Mouse (Mus musculus): Measurements from ENCODE around the gene Fmnl3.

Gene Fmnl3

GRCm38 (mm10) chr15:99370259-99370691 lies at the start of gene Fmnl3:
Gene Fmnl3, minus strand, starts transcription at chr15:99370482.
- DNase-seq (ENCODE audit: low spot score), result peak; percentile 96

- DNase-seq (ENCODE audit: low spot score), result no peak
Observed at GRCm38 (mm10) chr15:99417692-99418271, 47.5 kb upstream of the Fmnl3 start.

DNA sequence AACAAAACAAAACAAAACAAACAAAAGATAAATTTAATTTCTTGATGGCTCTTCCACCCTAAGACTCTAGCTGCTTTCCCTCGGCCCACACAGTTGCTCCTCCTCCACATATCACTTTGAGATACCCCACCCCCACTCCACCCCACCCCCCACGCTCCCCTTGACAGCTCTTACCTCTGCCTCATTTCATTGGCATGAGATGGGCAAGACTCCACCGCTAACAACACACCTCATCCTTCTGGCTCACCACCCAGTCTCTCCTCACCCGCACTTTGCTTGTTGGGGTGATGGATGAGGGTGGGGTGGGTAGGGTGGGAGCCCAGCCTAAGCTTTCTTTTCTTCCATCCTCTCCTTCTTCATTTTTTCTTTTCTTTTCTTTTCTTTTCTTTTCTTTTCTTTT lies 46.7 kb upstream of the Fmnl3 start:
- DNase-seq (ENCODE audit: low spot score), result no peak

DNA sequence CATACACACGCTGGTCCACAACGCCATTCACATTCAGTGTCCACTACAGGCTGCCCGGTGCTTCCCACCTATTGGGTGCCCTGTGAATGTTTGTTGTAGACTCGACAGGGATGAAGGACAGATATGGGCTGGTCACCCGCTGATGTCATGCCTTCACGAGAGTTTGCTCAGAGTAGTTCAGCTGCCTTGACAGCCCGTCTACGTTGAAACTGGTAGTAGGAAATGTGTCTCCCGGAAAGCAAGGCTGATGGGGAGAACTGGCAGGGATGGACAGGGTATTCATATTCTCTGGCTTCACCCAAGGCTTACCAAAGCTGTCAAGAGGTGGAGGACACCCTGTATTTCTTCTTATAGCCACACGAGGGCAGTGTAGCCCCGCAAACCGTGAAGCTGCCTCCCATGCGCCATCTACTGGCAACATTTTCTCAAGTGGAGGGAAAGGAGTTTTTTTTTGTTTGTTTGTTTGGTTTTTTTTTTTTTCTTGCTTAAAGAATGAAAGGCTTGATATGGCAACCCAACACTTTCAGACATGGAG lies 46.1 kb upstream of the Fmnl3 start:
- DNase-seq (ENCODE audit: low spot score), result peak; percentile 96

DNA sequence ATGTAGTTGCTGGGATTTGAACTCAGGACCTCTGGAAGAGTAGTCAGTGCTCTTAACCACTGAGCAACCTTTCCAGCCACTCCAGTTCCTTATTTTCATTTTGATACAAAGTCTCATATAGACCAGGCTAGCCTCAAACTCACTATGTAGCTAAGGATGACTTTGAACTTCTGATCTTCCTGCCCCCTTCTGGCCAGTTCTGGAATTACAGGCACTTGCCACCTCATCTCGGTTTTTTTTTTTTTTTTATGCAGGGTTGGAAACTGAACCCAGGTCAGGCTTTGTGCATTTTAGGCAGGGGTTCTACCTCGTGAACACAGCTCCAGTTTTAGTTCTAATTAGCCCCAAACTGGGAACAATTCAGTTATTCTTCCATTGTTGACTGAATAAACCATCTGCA lies 45.5 kb upstream of the Fmnl3 start:
- DNase-seq (ENCODE audit: low spot score), result peak; percentile 75

- DNase-seq (ENCODE audit: low spot score), result no peak
Observed at GRCm38 (mm10) chr15:99411747-99412146, 41.5 kb upstream of the Fmnl3 start.

GRCm38 (mm10) chr15:99408845-99409244 lies 38.6 kb upstream of the Fmnl3 start:
- DNase-seq (ENCODE audit: low spot score), result no peak

- DNase-seq (ENCODE audit: low spot score), result no peak
Observed at GRCm38 (mm10) chr15:99406986-99407570, 36.8 kb upstream of the Fmnl3 start.

DNA sequence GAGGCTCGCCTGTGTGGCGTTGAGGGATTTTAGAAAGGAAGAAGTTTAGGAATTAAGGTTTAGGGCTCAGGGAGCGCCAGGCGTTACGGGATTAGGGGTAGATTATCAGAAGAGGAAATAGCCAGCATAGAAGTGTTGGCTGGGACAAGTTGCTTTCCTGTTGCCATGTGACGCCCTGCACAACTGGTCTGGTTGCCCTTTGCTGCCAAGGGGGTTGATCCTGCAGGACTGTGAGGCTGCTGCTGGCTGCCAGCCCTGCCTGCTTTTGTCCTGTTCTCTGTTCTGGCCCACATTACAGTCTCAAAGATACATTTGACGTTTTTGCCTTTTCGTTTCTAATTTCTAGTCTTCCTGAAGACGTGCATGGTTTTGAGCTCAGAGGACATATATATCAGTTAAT lies 34.9 kb upstream of the Fmnl3 start:
- DNase-seq (ENCODE audit: low spot score), result no peak

DNA sequence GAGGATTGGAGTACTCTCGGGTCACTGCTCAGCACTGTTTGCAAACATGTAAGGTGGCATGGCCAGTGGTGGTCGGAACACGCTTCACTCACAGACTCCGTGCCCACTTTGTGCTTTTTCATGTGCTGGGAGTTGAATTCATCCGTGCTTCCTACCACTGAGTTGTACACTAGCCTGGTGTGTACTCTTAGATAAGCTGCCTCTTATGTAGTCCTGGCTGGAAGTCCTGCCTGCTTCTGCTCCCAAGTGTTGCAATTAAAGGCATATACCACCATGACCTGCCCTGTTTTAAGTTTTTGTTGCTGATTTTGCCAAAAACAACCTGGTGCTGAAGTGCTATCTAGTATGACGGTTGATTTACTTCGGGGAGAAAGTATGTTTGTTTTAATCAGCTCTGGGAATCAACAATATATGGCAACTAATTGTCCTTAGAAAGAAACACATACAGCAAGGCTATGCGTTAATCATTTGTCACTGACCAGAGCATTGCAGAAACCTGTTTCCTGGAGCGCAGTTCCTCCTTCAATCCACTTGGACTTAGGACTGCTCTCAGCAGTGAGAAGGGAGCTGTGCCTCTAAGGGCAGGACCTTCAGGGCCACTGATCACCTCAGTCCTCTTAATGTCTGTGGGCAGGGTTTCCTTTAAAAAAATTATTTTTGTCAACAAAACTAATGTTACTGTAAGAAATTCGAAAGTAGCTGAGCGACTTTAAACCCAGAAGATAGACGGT lies 33.0 kb upstream of the Fmnl3 start:
- DNase-seq (ENCODE audit: low spot score), result no peak

DNA sequence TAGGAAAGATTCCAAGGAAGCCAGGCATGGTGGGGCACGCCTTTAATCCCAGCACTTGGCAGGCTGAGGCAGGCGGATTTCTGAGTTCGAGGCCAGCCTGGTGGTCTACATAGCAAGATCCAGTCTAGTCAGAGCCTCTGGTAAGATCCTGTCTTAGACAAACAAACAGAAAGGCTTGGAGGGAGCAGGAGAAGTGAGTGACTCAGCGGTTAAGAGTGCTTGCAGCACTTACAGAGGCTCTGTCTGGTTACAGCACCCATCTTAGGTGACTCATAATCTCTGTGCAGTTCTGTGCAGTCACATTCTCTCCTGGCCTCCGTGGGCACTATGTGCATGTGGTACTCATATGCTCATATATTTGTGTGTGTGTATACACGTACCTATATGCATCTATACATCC lies 30.3 kb upstream of the Fmnl3 start:
- DNase-seq (ENCODE audit: low spot score), result no peak

DNA sequence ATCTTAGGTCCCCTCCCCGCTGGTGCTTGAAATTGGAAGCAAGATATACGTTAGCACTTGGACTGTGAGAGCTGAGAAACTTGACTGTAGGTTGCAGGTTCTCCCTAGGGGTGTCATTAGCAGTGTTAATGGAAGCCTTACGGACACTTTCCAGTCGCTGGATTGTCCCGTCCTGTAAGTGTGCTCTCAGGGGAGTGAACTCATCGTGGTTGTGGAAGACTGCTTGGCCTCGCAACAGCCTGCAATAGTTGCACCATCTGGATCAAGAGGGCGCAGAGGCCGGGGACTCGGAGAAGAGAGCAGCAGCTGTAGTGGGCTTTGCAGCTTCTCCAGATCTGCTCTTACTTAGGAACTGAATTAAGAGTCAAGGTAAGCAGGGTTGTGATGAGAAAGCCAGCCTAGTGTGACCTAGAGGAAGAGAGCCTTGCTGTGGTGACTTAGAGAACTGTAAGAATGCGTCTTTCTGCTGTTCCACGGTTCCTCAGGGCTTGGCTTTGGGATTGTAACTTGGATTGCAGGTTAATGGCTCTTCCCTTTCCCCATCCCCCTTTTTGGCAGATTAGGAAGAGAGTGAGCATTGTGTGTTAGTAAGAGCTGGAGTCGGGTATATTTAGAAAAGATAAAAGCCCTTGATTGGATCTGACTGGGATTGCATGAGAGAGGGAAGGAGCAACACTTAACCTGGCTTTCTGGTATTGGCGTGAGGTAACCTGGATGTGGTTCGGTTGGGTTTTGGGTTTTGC lies 29.4 kb upstream of the Fmnl3 start:
- no peak for DNase-seq (ENCODE audit: low spot score)

DNA sequence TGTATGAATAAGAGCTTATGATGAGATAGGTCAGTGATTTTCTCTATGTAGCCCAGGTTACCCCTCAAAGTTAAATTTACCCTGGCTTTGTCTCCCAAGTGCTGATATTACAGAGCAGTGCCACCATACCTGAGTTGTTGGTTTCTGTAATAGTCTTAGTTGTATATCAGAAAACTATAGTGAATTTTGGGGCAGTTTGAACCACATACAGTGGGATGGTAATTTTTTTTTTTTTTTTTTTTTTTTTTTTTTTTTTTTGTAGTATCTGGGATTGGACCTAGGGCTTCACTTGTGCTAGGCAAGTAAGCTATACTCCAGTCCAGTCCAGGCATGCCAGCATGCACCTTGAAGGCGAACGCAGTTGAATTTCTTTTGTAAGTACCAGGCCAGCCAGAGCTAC lies 27.3 kb upstream of the Fmnl3 start:
- no peak for DNase-seq (ENCODE audit: low spot score)

DNA sequence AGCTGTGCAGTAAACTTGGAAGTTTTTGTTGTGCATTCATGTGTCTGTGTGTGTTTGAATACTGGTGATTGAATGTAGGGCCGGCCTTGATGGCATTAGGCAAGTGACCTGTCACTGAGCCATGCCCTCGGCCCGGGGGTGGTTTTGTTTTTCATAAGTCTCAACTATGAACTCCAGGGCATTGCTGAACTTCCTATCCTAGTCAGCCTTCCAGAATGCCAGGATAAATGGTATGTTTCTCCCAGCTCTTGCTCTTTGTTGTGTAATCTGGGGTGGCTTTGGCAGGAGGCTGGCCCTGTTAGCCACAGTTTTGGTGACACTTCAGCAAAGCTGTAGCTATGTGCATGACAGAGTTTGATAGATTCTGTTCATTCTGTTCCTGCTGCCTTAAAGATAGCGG lies 26.6 kb upstream of the Fmnl3 start:
- no peak for DNase-seq (ENCODE audit: low spot score)

DNA sequence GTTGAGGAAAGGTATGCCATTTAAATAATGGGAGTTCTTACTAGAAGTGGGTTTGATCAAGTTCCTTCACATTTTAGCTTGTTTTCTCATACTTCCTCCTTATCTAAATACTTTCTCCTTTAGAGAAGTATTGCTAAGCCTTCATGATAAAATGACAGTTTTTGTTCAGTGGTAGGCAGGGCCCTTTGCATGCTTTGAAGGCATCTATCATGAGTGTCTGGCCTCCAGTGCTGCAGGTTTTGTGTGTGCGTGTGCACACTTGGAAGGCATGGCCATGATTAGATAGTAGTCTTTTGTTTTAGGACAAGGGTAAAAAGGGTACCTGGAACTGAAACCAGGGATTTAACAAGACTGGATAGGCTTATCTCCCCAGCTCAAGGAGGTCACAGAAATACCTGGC lies 26.2 kb upstream of the Fmnl3 start:
- DNase-seq (ENCODE audit: low spot score), result no peak

DNA sequence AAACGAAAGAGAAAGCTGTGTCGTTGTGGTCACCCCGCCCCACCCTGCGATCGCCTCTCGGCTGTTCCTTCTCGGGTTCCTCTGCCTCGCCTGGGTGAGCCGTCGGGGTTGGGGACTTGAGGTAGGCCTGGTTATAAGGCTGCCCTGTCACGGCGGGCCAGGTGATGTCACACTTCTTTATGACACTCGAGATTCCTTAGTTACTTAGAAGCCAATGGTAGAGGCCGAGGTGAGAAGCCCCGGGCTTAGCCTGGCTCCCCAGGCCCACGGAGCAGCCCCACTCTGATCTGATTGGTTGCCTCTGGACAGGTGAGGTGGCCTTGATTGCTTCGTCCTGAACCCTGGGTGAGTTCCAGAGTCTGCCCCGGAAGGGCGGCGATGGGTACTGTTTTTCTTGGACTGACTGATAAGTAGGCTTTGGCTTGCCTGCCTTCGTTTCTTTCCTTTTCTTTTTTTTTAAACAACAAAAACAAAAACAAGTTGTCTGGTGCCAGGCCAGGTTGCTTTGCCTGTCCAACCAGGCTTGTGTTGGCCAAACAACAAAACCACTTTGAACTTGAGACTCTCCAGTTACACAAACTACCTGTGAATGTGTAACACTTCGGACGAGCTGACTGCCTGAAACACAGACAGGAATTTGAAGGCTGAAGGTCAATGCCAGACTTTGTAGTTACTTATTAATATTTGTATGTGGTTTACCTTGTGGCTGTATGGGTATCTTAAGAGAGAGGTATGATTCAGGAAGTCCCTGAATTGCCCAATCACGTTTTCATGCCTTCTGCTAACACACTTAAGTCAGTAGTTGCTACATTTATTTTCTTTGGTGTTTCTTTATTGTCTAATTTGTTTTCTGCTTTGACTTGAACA lies 23.3 kb upstream of the Fmnl3 start:
- DNase-seq (ENCODE audit: low spot score), result no peak

DNA sequence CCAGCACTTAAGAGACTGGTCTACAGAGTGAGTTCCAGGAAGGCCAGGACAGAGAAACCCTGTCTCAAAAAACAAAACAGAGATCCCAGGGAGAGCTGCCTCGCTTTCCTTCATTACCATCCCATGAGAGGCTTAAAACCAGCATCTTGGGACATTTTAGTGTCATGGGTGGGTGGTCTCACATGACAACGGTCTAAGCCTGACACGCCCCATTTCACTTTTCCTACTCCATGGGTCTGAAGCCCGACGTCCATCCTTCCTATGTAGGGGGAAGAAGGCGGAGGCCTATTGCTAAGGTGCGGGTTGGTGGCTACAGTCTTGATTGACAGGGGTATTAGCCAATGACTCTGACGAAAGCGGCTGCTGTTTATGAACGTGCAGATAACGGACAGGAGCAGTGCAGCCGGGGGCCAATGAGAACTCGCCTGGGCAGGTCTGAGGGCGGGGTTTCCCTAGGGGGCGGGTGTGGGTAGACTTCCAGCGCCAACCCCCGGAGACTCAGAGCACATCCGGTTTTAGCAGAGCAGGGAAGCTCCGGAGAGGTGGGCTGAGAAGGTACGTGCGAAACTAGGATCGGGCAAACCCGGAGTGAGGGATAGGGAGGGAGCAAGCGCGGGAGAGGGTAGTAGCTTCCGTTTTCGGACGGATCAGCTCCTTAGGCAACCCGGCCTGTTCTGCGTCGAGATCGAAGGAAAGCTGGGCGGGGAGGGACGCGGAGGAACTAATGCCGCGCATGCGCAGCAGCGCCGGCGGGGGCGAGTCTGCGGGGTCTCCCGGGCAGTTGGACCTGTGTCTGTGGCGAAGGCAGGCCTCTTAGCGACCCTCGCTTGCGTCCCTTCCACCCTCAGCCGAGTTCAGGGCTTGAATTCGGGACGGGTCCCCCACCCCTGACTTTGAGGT lies 22.5 kb upstream of the Fmnl3 start, which contains the start of gene Tmbim6:
Gene Tmbim6, plus strand, starts transcription at position 397 of the 900 bp plus-strand sequence.
- peak; percentile 100 for DNase-seq (ENCODE audit: low spot score)

DNA sequence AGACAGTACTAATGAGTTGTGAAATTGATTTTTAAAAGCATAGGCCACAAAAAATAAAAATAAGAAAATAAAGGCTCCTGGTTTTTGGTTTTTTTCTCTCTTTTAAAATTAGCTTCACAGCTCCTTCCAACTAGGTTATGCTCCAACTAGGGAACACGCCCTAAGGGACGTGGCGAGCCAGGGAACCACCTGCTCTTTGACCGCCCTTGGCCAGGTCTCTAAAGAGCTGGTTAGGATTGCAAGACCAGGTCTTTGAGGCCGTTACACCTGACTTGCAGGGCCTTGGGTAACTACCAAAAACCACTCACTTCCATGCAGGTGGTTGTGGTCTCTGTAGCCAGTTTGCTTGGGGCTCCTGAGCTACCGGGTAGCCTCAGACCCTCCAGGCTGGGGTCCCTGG lies 21.7 kb upstream of the Fmnl3 start:
- no peak for DNase-seq (ENCODE audit: low spot score)

DNA sequence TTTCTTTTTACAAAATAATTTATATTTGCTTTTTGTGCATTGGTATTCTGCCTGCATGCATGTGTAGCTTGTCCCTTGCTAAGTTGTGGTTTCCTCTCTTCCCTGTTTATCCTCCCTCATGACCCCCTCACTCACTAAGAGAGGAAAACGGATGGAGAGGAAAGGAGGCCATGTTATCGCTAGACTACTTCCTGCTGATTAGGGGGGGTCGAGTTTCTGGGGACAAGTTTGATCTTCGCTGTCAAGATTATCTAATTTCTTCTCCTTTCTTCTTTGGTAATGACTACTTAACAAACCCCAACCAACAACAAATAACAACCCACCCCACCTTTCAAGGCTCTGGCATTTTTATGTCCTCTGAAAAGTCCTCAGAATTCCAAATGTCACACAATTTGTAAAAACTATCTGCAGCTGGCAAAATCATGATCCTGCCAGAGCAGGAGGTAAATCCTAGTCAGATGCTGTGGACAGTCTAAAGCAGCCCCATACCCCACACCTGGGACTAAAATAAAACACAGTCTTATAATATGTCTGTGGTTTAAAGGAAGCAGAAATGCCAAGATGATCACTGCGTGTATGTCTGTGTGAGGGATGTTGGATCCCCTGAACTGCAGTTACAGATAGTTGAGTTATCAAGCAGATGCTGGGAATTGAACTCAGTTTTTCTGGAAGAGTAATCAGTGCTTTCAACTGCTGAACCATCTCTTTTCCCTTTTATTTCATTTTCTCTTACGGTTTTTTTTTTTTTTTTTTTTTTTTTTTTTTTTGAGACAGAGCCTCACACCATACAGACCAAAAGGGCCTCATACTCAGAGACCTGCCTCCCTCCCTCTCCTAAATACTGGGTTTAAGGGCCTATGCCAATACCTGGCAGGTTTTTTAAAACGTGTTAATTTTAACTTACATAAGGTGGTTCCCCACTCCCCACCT lies 20.5 kb upstream of the Fmnl3 start:
- no peak for DNase-seq (ENCODE audit: low spot score)
